Mouse (Mus musculus): ENCODE results near the gene Mnd1.

The Mnd1 gene

DNA sequence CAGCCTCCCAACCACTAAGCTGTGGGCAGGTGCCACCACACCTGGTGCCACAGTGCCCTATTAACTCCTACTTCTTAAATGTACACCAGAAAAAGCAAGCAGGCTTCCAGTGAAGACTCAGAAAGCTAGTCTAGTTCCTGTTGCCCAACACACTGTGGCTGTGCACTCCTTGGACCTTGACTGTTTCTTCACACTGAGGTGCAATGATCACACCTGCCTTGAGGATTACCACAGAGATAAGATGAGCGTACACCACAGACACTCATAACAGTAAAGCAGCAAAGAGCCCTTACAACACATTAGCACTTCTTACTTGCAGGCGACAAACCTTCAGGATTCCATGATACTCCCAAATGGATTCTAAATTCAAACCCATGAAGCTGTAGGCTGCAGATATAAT, 62.7 kb downstream of the Mnd1 start:
- DNase-seq (ENCODE audit: low read depth, low spot score): no peak

GRCm38 (mm10) chr3:84090982-84091381, 64.6 kb downstream of the Mnd1 start:
- no peak for DNase-seq (ENCODE audit: low read depth, low spot score)

GRCm38 (mm10) chr3:84086921-84087320, 68.7 kb downstream of the Mnd1 start:
- no peak for DNase-seq (ENCODE audit: low read depth, low spot score)

GRCm38 (mm10) chr3:84086337-84086736, 69.2 kb downstream of the Mnd1 start:
- no peak for DNase-seq (ENCODE audit: low read depth, low spot score)

GRCm38 (mm10) chr3:84085429-84085828, 70.2 kb downstream of the Mnd1 start:
- DNase-seq (ENCODE audit: low read depth, low spot score): no peak

DNA sequence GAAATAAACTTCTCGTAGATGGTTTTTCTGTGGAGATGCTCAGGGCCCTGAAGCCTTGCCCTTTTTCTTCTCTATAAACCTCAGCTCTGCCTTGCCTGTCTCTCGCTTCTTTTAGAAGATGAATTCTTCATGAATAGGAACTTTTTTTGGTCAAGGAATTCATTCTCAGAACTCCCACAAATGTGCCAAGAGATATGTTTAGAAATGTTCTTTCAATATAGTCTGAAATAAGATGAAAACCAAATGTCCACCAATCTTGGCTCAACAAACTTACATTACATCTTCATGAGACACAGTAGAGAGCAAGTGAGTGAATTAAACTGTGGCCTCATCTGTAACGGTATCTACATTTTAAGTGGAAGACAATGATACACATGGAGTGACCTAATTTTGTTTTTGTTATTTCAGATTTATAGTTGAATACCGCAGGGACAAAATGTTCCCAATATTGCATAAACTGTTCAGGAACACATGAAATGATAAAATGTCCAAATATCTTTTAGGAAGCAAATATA, 74.3 kb downstream of the Mnd1 start:
- no peak for DNase-seq (ENCODE audit: low read depth, low spot score)

GRCm38 (mm10) chr3:84080074-84080473, 75.5 kb downstream of the Mnd1 start:
- DNase-seq (ENCODE audit: low read depth, low spot score): no peak

- DNase-seq (ENCODE audit: low read depth, low spot score): no peak
Observed at GRCm38 (mm10) chr3:84077505-84077904, 78.1 kb downstream of the Mnd1 start.

GRCm38 (mm10) chr3:84076543-84077332, 78.8 kb downstream of the Mnd1 start:
- no peak for DNase-seq (ENCODE audit: low read depth, low spot score)

- DNase-seq (ENCODE audit: low read depth, low spot score): no peak
Observed at GRCm38 (mm10) chr3:84075516-84075915, 80.1 kb downstream of the Mnd1 start.

DNA sequence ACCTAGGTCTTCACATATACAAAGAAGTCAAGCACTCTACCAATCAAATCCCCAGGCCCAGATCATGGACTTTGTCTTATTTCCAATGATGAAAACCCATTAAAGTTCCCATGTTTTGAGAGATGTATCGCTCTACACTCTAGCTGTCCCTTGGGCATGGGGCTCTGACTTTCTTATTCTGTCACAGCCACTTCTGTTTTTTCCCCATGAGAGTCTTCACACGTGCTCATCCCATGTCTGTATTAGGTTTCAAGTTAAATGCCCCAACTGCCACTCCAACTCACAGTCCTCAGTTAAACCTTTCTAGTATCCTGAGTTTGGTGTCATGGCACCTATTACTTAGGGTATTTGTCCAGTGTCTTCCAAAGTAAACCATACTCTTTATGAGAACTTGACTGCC, 80.8 kb downstream of the Mnd1 start:
- no peak for DNase-seq (ENCODE audit: low read depth, low spot score)

- DNase-seq (ENCODE audit: low read depth, low spot score): no peak
Observed at GRCm38 (mm10) chr3:84071641-84072040, 83.9 kb downstream of the Mnd1 start.

GRCm38 (mm10) chr3:84070811-84071210, 84.8 kb downstream of the Mnd1 start:
- no peak for DNase-seq (ENCODE audit: low read depth, low spot score)

DNA sequence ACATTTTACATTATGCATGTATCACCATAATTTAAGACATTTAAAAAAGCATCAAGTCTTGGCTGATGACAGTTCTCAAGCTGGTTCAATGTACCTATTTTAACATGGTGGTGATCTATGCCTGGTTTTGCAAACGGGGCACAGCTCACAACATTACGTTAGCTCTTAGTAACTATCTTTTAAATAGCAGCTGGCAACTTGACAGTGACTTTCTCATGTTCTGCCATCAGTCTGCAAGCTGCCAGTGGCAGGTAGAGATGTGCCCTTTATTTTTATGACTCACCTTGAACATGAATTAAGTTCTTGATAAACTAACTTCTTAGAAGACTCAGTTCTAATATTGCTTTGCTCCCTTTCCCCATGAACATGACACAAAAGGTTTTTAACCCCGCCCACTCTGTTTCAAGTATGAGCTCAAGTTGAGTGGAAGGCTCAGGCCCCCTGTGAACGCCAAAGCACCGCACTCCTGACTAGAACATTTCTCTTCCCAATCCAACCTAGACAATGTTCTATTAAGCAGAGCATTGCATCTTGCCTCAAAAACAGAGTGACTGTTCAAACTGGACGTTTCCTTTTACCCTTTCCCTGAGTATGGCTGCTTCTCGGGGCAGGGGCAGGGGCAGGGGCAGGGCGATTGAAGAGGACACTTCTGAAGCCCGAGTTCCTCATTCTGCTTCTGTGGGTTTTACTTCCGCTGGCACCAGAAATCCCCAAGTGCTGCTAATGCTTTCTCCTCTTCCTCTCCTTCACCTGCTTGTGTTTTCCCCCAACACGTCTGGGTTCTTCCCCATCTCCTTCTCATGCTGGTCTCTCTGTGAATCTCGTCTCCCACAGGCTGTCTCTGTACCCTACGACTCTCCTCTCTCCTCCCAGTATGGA, 86.5 kb downstream of the Mnd1 start:
- no peak for DNase-seq (ENCODE audit: low read depth, low spot score)

GRCm38 (mm10) chr3:84065825-84066224, 89.8 kb downstream of the Mnd1 start:
- no peak for DNase-seq (ENCODE audit: low read depth, low spot score)

DNA sequence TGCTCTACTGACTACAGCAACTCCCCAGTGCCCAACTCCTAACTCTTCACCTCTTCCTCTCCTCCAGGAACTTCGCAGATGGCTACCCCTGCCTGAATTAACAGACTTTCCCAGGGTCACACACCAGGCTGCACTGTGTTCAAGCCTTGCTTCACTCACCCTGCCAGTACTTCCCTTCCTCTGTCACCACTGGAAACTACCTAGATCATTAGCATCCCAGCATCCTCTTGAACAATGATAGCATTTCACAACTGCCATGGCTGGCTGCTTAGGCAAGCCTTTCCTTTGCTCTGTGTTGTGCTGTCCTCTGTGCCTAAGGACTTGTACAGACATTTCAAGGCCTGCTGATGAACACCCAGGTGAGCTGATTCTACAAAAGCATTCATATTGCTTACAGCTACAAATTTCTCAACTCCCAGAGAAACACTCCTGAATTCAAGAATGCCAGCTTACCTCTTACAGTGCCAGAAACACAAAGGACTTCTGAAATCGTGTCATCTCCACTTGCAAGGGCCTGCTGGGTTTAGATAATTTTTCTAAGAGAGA, 92.1 kb downstream of the Mnd1 start:
- no peak for DNase-seq (ENCODE audit: low read depth, low spot score)

- no peak for DNase-seq (ENCODE audit: low read depth, low spot score)
Observed at GRCm38 (mm10) chr3:84061523-84062453, 93.8 kb downstream of the Mnd1 start.

GRCm38 (mm10) chr3:84060946-84061345, 94.6 kb downstream of the Mnd1 start:
- DNase-seq (ENCODE audit: low read depth, low spot score): no peak

DNA sequence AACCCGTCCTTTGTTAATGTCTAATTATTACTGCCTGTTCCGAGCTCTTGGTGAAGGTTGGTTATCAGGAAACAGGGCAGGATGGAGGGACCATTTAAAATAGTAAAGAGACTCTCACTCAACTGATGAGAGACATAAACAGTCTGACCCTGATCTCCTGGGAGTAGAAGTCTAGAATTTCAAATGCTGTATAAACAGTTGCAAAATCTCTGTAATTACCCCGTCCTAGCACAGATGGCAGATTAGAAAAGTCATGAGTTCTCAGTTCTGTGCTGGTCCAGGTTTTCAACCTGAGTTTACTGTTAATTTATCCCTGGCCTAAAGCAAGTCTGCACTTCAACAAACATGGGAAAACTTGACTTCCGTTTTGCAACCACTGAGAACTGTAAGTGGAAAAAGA, 95.5 kb downstream of the Mnd1 start:
- DNase-seq (ENCODE audit: low read depth, low spot score): no peak

DNA sequence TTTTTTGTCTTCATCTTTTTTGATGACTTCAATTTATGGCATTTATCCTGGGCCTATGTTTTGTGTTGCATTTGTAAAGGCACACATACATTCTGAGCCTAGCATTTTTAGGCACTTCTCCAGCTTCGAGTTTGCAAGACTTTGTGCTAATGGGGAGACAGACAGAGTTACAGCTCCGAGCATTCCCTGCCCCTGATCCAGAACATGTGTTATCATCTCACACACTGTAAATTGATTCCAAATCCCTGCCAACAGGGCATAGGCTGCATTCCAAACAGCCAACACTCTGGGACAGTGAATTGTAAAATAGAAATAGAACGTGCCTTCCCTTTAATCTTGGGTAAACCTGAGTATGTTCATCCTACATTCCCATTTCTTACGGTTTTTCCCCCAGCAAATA, 95.9 kb downstream of the Mnd1 start:
- no peak for DNase-seq (ENCODE audit: low read depth, low spot score)

GRCm38 (mm10) chr3:84059261-84059660, 96.3 kb downstream of the Mnd1 start:
- DNase-seq (ENCODE audit: low read depth, low spot score): no peak
